Mouse (Mus musculus): ENCODE results near the gene Atat1. TPM values are rescaled to one million over a fixed set of nuclear protein-coding genes. Genes with fewer than 3 reads are reported as not detected.
A peak's percentile ranks its signal among the peaks of the same experiment; 100 is the strongest.

The Atat1 gene
- polyA plus RNA-seq, 1 experiment from 2014 or later: 313 TPM

GRCm38 (mm10) chr17:35896781-35897643 lies 12.9 kb downstream of the Atat1 start, which contains the start of gene 2310061I04Rik:
Gene 2310061I04Rik, minus strand, starts transcription at chr17:35897431.
- Histone ChIP-seq H3K36me3 (ENCODE audit: control insufficient read depth, insufficient read depth, low read length) (peaks cover 69% of the 10 kb centered on the region), H3K27ac (ENCODE audit: low read depth, low read length) (peak within 1 kb of the TSS; percentile 83), H3K4me3 (ENCODE audit: low read depth, low read length) (peak within 1 kb of the TSS; percentile 77), H3K9me3 (replicated peaks; ENCODE audit: control insufficient read depth, low read length) (no peaks in the 10 kb centered on the region), H3K27me3 (replicated peaks; ENCODE audit: control insufficient read depth, insufficient read depth, low read length) (no peaks in the 10 kb centered on the region), H3K9ac (ENCODE audit: low read length) (peak within 1 kb of the TSS; percentile 89), H3K4me1 (ENCODE audit: control insufficient read depth, insufficient read depth, low read length) (peaks cover 6% of the 10 kb centered on the region), H3K4me2 (ENCODE audit: low read length) (peak within 1 kb of the TSS; percentile 100)
- ATAC-seq (peak; percentile 96), DNase-seq (ENCODE audit: low spot score) (peak; percentile 96)
- WGBS: under 1% methylated on average over 81 of the region's 86 CpGs

- DNase-seq (ENCODE audit: low spot score): no peak
- H3K9me3 ChIP-seq (replicated peaks; ENCODE audit: control insufficient read depth, low read length): no peaks in the 10 kb centered on the region
- WGBS: 94% methylated on average over 13 of the region's 17 CpGs
- ATAC-seq: no peak
- no peaks in the 10 kb centered on the region for H3K4me1 ChIP-seq (ENCODE audit: control insufficient read depth, insufficient read depth, low read length)
- H3K27ac ChIP-seq (ENCODE audit: low read depth, low read length): no peak overlapping the region
- no peak overlapping the region for H3K4me3 ChIP-seq (ENCODE audit: low read depth, low read length)
- no peaks in the 10 kb centered on the region for H3K27me3 ChIP-seq (replicated peaks; ENCODE audit: control insufficient read depth, insufficient read depth, low read length)
- H3K4me2 ChIP-seq (ENCODE audit: low read length): no peak overlapping the region
- no peak overlapping the region for H3K9ac ChIP-seq (ENCODE audit: low read length)
- H3K36me3 ChIP-seq (ENCODE audit: control insufficient read depth, insufficient read depth, low read length): peaks cover 96% of the 10 kb centered on the region
These were observed 22.1 kb downstream of the Atat1 start for GRCm38 (mm10) chr17:35887725-35888124.

GRCm38 (mm10) chr17:35883777-35884176 lies 26.1 kb downstream of the Atat1 start:
- no peaks in the 10 kb centered on the region for H3K27me3 ChIP-seq (replicated peaks; ENCODE audit: control insufficient read depth, insufficient read depth, low read length)
- no peaks in the 10 kb centered on the region for H3K9me3 ChIP-seq (replicated peaks; ENCODE audit: control insufficient read depth, low read length)
- ATAC-seq: no peak
- no peak overlapping the region for H3K4me2 ChIP-seq (ENCODE audit: low read length)
- DNase-seq (ENCODE audit: low spot score): no peak
- peaks cover 70% of the 10 kb centered on the region for H3K36me3 ChIP-seq (ENCODE audit: control insufficient read depth, insufficient read depth, low read length)
- H3K4me3 ChIP-seq (ENCODE audit: low read depth, low read length): no peak overlapping the region
- 96% methylated on average over 14 of the region's 14 CpGs for WGBS
- H3K9ac ChIP-seq (ENCODE audit: low read length): no peak overlapping the region
- H3K4me1 ChIP-seq (ENCODE audit: control insufficient read depth, insufficient read depth, low read length): peaks cover 4% of the 10 kb centered on the region; the same call in 1 of the 2 replicates
- no peak overlapping the region for H3K27ac ChIP-seq (ENCODE audit: low read depth, low read length)

GRCm38 (mm10) chr17:35882924-35883323 lies 27.0 kb downstream of the Atat1 start:
- ATAC-seq: no peak
- no peak overlapping the region for H3K27ac ChIP-seq (ENCODE audit: low read depth, low read length)
- H3K4me1 ChIP-seq (ENCODE audit: control insufficient read depth, insufficient read depth, low read length): peaks cover 4% of the 10 kb centered on the region; the same call in 1 of the 2 replicates
- DNase-seq (ENCODE audit: low spot score): no peak
- peaks cover 62% of the 10 kb centered on the region for H3K36me3 ChIP-seq (ENCODE audit: control insufficient read depth, insufficient read depth, low read length)
- H3K9ac ChIP-seq (ENCODE audit: low read length): no peak overlapping the region
- H3K9me3 ChIP-seq (replicated peaks; ENCODE audit: control insufficient read depth, low read length): no peaks in the 10 kb centered on the region
- H3K27me3 ChIP-seq (replicated peaks; ENCODE audit: control insufficient read depth, insufficient read depth, low read length): no peaks in the 10 kb centered on the region
- no peak overlapping the region for H3K4me2 ChIP-seq (ENCODE audit: low read length)
- 95% methylated on average over 17 of the region's 17 CpGs for WGBS
- no peak overlapping the region for H3K4me3 ChIP-seq (ENCODE audit: low read depth, low read length)

GRCm38 (mm10) chr17:35879245-35880057 lies 30.4 kb downstream of the Atat1 start, which contains the start of gene Dhx16:
Gene Dhx16, plus strand, starts transcription at chr17:35879819.
- Histone ChIP-seq H3K9me3 (replicated peaks; ENCODE audit: control insufficient read depth, low read length) (no peaks in the 10 kb centered on the region), H3K4me2 (ENCODE audit: low read length) (peak within 1 kb of the TSS; percentile 86), H3K27ac (ENCODE audit: low read depth, low read length) (peak within 1 kb of the TSS; percentile 60), H3K4me1 (ENCODE audit: control insufficient read depth, insufficient read depth, low read length) (peaks cover 4% of the 10 kb centered on the region; the same call in 1 of the 2 replicates), H3K27me3 (replicated peaks; ENCODE audit: control insufficient read depth, insufficient read depth, low read length) (no peaks in the 10 kb centered on the region), H3K9ac (ENCODE audit: low read length) (peak within 1 kb of the TSS; percentile 87), H3K36me3 (ENCODE audit: control insufficient read depth, insufficient read depth, low read length) (peaks cover 48% of the 10 kb centered on the region), H3K4me3 (ENCODE audit: low read depth, low read length) (peak within 1 kb of the TSS; percentile 91)
- peak; percentile 98 for DNase-seq (ENCODE audit: low spot score)
- 6% methylated on average over 66 of the region's 66 CpGs for WGBS
- ATAC-seq: peak; percentile 94

- 91% methylated on average over 6 of the region's 6 CpGs for WGBS
- no peak for DNase-seq (ENCODE audit: low spot score)
- Histone ChIP-seq H3K4me3 (ENCODE audit: low read depth, low read length) (no peak overlapping the region), H3K9ac (ENCODE audit: low read length) (no peak overlapping the region), H3K4me2 (ENCODE audit: low read length) (no peak overlapping the region), H3K27ac (ENCODE audit: low read depth, low read length) (no peak overlapping the region), H3K27me3 (replicated peaks; ENCODE audit: control insufficient read depth, insufficient read depth, low read length) (no peaks in the 10 kb centered on the region), H3K4me1 (ENCODE audit: control insufficient read depth, insufficient read depth, low read length) (peaks cover 9% of the 10 kb centered on the region), H3K9me3 (replicated peaks; ENCODE audit: control insufficient read depth, low read length) (peaks cover 4% of the 10 kb centered on the region; the same call in 1 of the 2 replicates), H3K36me3 (ENCODE audit: control insufficient read depth, insufficient read depth, low read length) (peaks cover 38% of the 10 kb centered on the region)
- ATAC-seq: no peak
These were observed 35.2 kb downstream of the Atat1 start for GRCm38 (mm10) chr17:35874721-35875120.

- 34% methylated on average over 21 of the region's 21 CpGs for WGBS
- DNase-seq (ENCODE audit: low spot score) (peak; percentile 83), ATAC-seq (peak; percentile 57)
- Histone ChIP-seq H3K4me1 (ENCODE audit: control insufficient read depth, insufficient read depth, low read length) (peaks cover 16% of the 10 kb centered on the region), H3K9ac (ENCODE audit: low read length) (peak overlapping the region; percentile 37; the same call in 1 of the 2 replicates), H3K27ac (ENCODE audit: low read depth, low read length) (peak overlapping the region; percentile 36; the same call in 1 of the 2 replicates), H3K36me3 (ENCODE audit: control insufficient read depth, insufficient read depth, low read length) (peaks cover 38% of the 10 kb centered on the region), H3K4me3 (ENCODE audit: low read depth, low read length) (no peak overlapping the region), H3K4me2 (ENCODE audit: low read length) (peak overlapping the region; percentile 25; the same call in 1 of the 2 replicates), H3K9me3 (replicated peaks; ENCODE audit: control insufficient read depth, low read length) (peaks cover 4% of the 10 kb centered on the region; the same call in 1 of the 2 replicates), H3K27me3 (replicated peaks; ENCODE audit: control insufficient read depth, insufficient read depth, low read length) (no peaks in the 10 kb centered on the region)
These were observed 35.9 kb downstream of the Atat1 start for GRCm38 (mm10) chr17:35873774-35874519.

Data from forebrain, embryonic 14.5 days (tissue).